ENCODE assay signal across 8 mouse cellular contexts in the genomic region with DNA sequence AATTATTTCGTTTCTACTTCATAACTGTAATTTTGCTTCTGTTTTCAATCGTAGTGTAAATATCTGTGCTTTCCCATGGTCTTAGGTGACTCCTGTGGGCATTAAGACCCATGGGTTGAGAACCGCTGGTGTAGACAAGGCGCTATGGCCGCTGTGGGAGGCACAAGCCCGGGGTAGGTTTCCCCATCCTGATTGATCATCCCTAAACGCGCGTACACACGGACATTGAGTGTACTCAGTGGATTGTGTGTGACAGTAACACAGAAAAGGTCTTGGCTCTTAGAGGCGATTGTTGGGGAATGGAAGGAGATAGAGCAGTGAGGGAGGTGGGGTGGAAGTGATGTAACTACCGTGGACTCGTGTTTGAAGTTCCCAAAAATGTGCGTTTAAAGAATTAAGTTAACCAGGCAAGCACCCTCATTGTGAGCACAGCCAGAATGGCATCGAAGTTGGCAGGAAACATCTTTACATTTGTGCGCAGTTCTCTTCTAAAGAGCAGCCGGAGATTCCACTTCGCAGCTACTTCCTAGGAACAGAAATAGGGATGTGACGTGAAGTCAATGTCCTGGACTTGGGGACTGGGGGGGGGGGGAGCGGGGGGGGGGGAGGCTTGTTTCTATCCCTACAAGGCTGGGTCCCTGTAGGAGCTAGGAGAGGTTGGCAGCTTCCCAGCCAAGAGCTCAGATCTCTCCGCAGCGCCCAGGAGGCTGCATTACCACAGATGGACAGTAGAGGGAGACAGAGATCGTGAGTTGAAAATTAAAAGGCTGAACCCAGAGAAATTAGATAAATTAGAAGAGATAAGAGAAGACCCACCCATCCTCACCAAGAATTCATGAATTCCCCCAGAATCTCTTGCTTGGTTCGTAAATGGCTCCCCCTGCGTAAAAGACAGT. TPM values are rescaled to one million over a fixed set of nuclear protein-coding genes. Genes with fewer than 3 reads are reported as not detected.
DNase-seq lines count a peak whose midpoint lies in the region; ATAC-seq and TF ChIP-seq lines count a peak whose summit lies in the region.

No protein-coding gene starts in this region.

- H3K4me2 ChIP-seq in heart, postnatal 0 days (ENCODE audit: low read depth, low read length), result no peak overlapping the region
- H3K4me2 ChIP-seq in liver, postnatal 0 days (ENCODE audit: low read depth, low read length), result no peak overlapping the region

- no peaks in the 10 kb centered on the region for H3K9me3 ChIP-seq in heart, postnatal 0 days (replicated peaks; ENCODE audit: control insufficient read depth, low read length)
- H3K9me3 ChIP-seq in liver, postnatal 0 days (ENCODE audit: low read length), result no peaks in the 10 kb centered on the region

- H3K27me3 ChIP-seq in heart, postnatal 0 days (ENCODE audit: control insufficient read depth, insufficient read depth, low read length), result no peaks in the 10 kb centered on the region
- no peaks in the 10 kb centered on the region for H3K27me3 ChIP-seq in liver, postnatal 0 days (ENCODE audit: insufficient read depth, low read length)

- H3K4me3 ChIP-seq in bone marrow, adult 2 months (replicated peaks; ENCODE audit: control insufficient read depth, low read depth, low read length), result no peak overlapping the region
- no peak overlapping the region for H3K4me3 ChIP-seq in heart, postnatal 0 days (ENCODE audit: low read depth, low read length)
- H3K4me3 ChIP-seq in liver, postnatal 0 days (ENCODE audit: low read depth, low read length), result no peak overlapping the region

- H3K27ac ChIP-seq in bone marrow, adult 2 months (ENCODE audit: control insufficient read depth, insufficient read depth, low read depth, low read length, poor library complexity), result no peak overlapping the region
- H3K27ac ChIP-seq in heart, postnatal 0 days (ENCODE audit: low read depth), result no peak overlapping the region
- no peak overlapping the region for H3K27ac ChIP-seq in liver, postnatal 0 days (ENCODE audit: low read depth)

- H3K36me3 ChIP-seq in heart, postnatal 0 days (replicated peaks; ENCODE audit: control insufficient read depth, insufficient read depth, low read length), result no peaks in the 10 kb centered on the region
- no peaks in the 10 kb centered on the region for H3K36me3 ChIP-seq in liver, postnatal 0 days (replicated peaks; ENCODE audit: insufficient read depth, low read length)

- TF ChIP-seq POLR2A in bone marrow, adult 2 months (IDR thresholded peaks at IDR 0.05; ENCODE audit: borderline replicate concordance, control insufficient read depth, low read depth, low read length), result no peak

- DNase-seq in CD8-positive naive resting alpha-beta T cell, adult 2 months (ENCODE audit: low read depth in 2 of 2, low spot score in 2 of 2), result peak; percentile 67 to 76
- peak; percentile 66 for DNase-seq in heart, postnatal 0 days (ENCODE audit: low spot score)
- peak; percentile 79 to 92 for DNase-seq in kidney, postnatal 25 days
- peak; percentile 81 for DNase-seq in liver, postnatal 0 days
- DNase-seq in testis, postnatal 14 days (ENCODE audit: low spot score), result peak; percentile 69

- TF ChIP-seq CTCF in bone marrow, adult 2 months (IDR thresholded peaks at IDR 0.05; ENCODE audit: control insufficient read depth, insufficient read depth, low read length), result peak; percentile 76
- TF ChIP-seq CTCF in heart, postnatal 0 days (IDR thresholded peaks at IDR 0.05; ENCODE audit: low read depth), result peak; percentile 91
- TF ChIP-seq CTCF in liver, postnatal 0 days (IDR thresholded peaks at IDR 0.05; ENCODE audit: low read depth), result peak; percentile 94

- ATAC-seq in erythroblast, adult 5-6 weeks (replicated peaks; ENCODE audit: low FRiP score, poor library complexity, severe bottlenecking), result peak; percentile 86
- peak; percentile 69; the same call in 1 of the 2 replicates for ATAC-seq in heart, postnatal 0 days (ENCODE audit: insufficient read depth, low read depth)
- no peak for ATAC-seq in liver, postnatal 0 days
- peak; percentile 67; the same call in 1 of the 2 replicates for ATAC-seq in neutrophil, adult 5-6 weeks (ENCODE audit: extremely low read depth, insufficient number of reproducible peaks, low FRiP score, poor library complexity, severe bottlenecking)

- H3K4me1 ChIP-seq in bone marrow, adult 2 months (ENCODE audit: control insufficient read depth, insufficient read depth, low read length), result no peaks in the 10 kb centered on the region
- H3K4me1 ChIP-seq in heart, postnatal 0 days (ENCODE audit: control insufficient read depth, insufficient read depth), result no peaks in the 10 kb centered on the region
- H3K4me1 ChIP-seq in liver, postnatal 0 days (ENCODE audit: insufficient read depth), result no peaks in the 10 kb centered on the region

- TF ChIP-seq EP300 in heart, postnatal 0 days (IDR thresholded peaks at IDR 0.05; ENCODE audit: low read depth), result no peak
- no peak for TF ChIP-seq EP300 in liver, postnatal 0 days (IDR thresholded peaks at IDR 0.05; ENCODE audit: low read depth)

- 42% methylated on average over 25 of the region's 25 CpGs for WGBS in bone marrow, adult 2 months
- 40% methylated on average over 25 of the region's 25 CpGs for WGBS in heart, postnatal 0 days
- 43% methylated on average over 24 of the region's 25 CpGs for WGBS in liver, postnatal 0 days (ENCODE audit: insufficient replicate concordance)

- H3K9ac ChIP-seq in heart, postnatal 0 days (replicated peaks; ENCODE audit: low read depth, low read length), result no peak overlapping the region; the same call in 1 of the 2 replicates
- no peak overlapping the region for H3K9ac ChIP-seq in liver, postnatal 0 days (replicated peaks)

RNA-seq across cellular contexts. Expression of a gene that starts 17.9 kb away (rescaled TPM):
- 0.55 and 0.79 TPM in 2 replicates for polyA plus RNA-seq in bone marrow, adult 2 months (2011; ENCODE audit: insufficient read depth, insufficient read length, low replicate concordance, missing spikeins)
- total RNA-seq in erythroblast, adult 5-6 weeks (2015; ENCODE audit: low replicate concordance), result not detected in 2 replicates
- not detected in 2 replicates for total RNA-seq in erythroblast, adult 5-6 weeks (2017; ENCODE audit: low replicate concordance)
- not detected in 2 replicates for total RNA-seq in heart, postnatal 0 days (2014; rRNA removed; ENCODE audit: low replicate concordance)
- 0.03 and 0.14 TPM in 2 replicates for polyA plus RNA-seq in heart, postnatal 0 days (2015; fragmentation: Nextera tagmentation; extraction: Ambion mirVana)
- 0.05 TPM in 1 of 2 replicates, not detected in the other for polyA plus RNA-seq in liver, postnatal 0 days (2015; fragmentation: Nextera tagmentation; extraction: Ambion mirVana)
- total RNA-seq in neutrophil, adult 5-6 weeks (2017), result 12.8 and 15.0 TPM in 2 replicates

RNA-seq across cellular contexts. Expression of a gene that starts 23.0 kb away (rescaled TPM):
- polyA plus RNA-seq in bone marrow, adult 2 months (2011; ENCODE audit: insufficient read depth, insufficient read length, low replicate concordance, missing spikeins), result 61.6 and 71.3 TPM in 2 replicates
- 64.4 and 68.3 TPM in 2 replicates for total RNA-seq in erythroblast, adult 5-6 weeks (2015; ENCODE audit: low replicate concordance)
- 29.9 and 61.1 TPM in 2 replicates for total RNA-seq in erythroblast, adult 5-6 weeks (2017; ENCODE audit: low replicate concordance)
- total RNA-seq in heart, postnatal 0 days (2014; rRNA removed; ENCODE audit: low replicate concordance), result 12.9 and 16.1 TPM in 2 replicates
- polyA plus RNA-seq in heart, postnatal 0 days (2015; fragmentation: Nextera tagmentation; extraction: Ambion mirVana), result 27.1 and 28.0 TPM in 2 replicates
- polyA plus RNA-seq in liver, postnatal 0 days (2015; fragmentation: Nextera tagmentation; extraction: Ambion mirVana), result 30.1 and 32.9 TPM in 2 replicates
- total RNA-seq in neutrophil, adult 5-6 weeks (2017), result 13.7 and 25.4 TPM in 2 replicates

RNA-seq across cellular contexts. Expression of a gene that starts 39.9 kb away (rescaled TPM):
- polyA plus RNA-seq in bone marrow, adult 2 months (2011; ENCODE audit: insufficient read depth, insufficient read length, low replicate concordance, missing spikeins), result 2.4 and 4.2 TPM in 2 replicates
- not detected in 2 replicates for total RNA-seq in erythroblast, adult 5-6 weeks (2015; ENCODE audit: low replicate concordance)
- 1.2 and 7.5 TPM in 2 replicates for total RNA-seq in erythroblast, adult 5-6 weeks (2017; ENCODE audit: low replicate concordance)
- 68.9 and 69.2 TPM in 2 replicates for total RNA-seq in heart, postnatal 0 days (2014; rRNA removed; ENCODE audit: low replicate concordance)
- 21.9 and 25.2 TPM in 2 replicates for polyA plus RNA-seq in heart, postnatal 0 days (2015; fragmentation: Nextera tagmentation; extraction: Ambion mirVana)
- 4.8 and 6.4 TPM in 2 replicates for polyA plus RNA-seq in liver, postnatal 0 days (2015; fragmentation: Nextera tagmentation; extraction: Ambion mirVana)
- total RNA-seq in neutrophil, adult 5-6 weeks (2017), result 3.6 and 4.7 TPM in 2 replicates

RNA-seq across cellular contexts. Expression of a gene that starts 44.1 kb away (rescaled TPM):
- polyA plus RNA-seq in bone marrow, adult 2 months (2011; ENCODE audit: insufficient read depth, insufficient read length, low replicate concordance, missing spikeins), result 10.9 and 20.1 TPM in 2 replicates
- 21.3 and 22.1 TPM in 2 replicates for total RNA-seq in erythroblast, adult 5-6 weeks (2015; ENCODE audit: low replicate concordance)
- total RNA-seq in erythroblast, adult 5-6 weeks (2017; ENCODE audit: low replicate concordance), result 29.0 and 33.3 TPM in 2 replicates
- 11.9 and 22.8 TPM in 2 replicates for total RNA-seq in heart, postnatal 0 days (2014; rRNA removed; ENCODE audit: low replicate concordance)
- 13.9 and 15.0 TPM in 2 replicates for polyA plus RNA-seq in heart, postnatal 0 days (2015; fragmentation: Nextera tagmentation; extraction: Ambion mirVana)
- 13.5 and 14.2 TPM in 2 replicates for polyA plus RNA-seq in liver, postnatal 0 days (2015; fragmentation: Nextera tagmentation; extraction: Ambion mirVana)
- 14.1 and 15.0 TPM in 2 replicates for total RNA-seq in neutrophil, adult 5-6 weeks (2017)

Comparison
In these comparisons a context has a peak if more than half of its experiments do, and no peak if none do; other contexts are left out.
1. RNA of a gene that starts 17.9 kb away (total RNA-seq): 12.8 to 15.0 TPM in neutrophil, adult 5-6 weeks; not detected in erythroblast, adult 5-6 weeks and not detected in heart, postnatal 0 days; every median in the first group is over 10 times any median in the second.
2. Peak in every context shown above with its lines, with median percentiles within 50 percentile points of each other: DNase-seq and CTCF ChIP-seq.